Mouse (Mus musculus) heart, adult 2 months (tissue): Measurements from ENCODE around the gene Abca7.

Source experiments
- CTCF ChIP-seq: fragments of 200-600 bp; IDR thresholded peaks from 2 replicates; pipeline ENCODE4 v1.8.1; 2022; ENCODE audit warnings: antibody characterized with exemption, mild to moderate bottlenecking, moderate library complexity
- EP300 ChIP-seq: fragments of 200-500 bp; IDR thresholded peaks from 2 replicates; pipeline ENCODE4 v1.6.1; 2011; ENCODE audit warnings: low read depth, low read length, control low read depth; ENCODE audit not compliant: insufficient read depth

GRCm38 (mm10) chr10:80047041-80047565, 50.8 kb downstream of the Abca7 start, which contains the start of gene Gpx4:
- TF ChIP-seq EP300: no peak
- no peak for TF ChIP-seq CTCF
